Mouse (Mus musculus): ENCODE results near the gene Rnase11. TPM values are rescaled to one million over a fixed set of nuclear protein-coding genes. Genes with fewer than 3 reads are reported as not detected.
A peak's percentile ranks its signal among the peaks of the same experiment; 100 is the strongest.
"Not testable (repeated sequence)": the region's sequence is repeated elsewhere in the genome, so short reads cannot be mapped to it uniquely, and the experiment has no call there.

Gene Rnase11
- total RNA-seq, 2 experiments from 2014 or later, result not detected

GRCm38 (mm10) chr14:51015780-51016179 is 34.2 kb downstream of the Rnase11 start:
- DNase-seq (ENCODE audit: low spot score in 2 of 2), result no peak

GRCm38 (mm10) chr14:51014724-51015123 is 35.2 kb downstream of the Rnase11 start:
- DNase-seq (ENCODE audit: low spot score in 2 of 2), result not testable (repeated sequence)

- no peak for DNase-seq (ENCODE audit: low spot score in 2 of 2)
These were observed 40.4 kb downstream of the Rnase11 start for GRCm38 (mm10) chr14:51009572-51009971.

- no peak for DNase-seq (ENCODE audit: low spot score in 2 of 2)
These were observed 41.2 kb downstream of the Rnase11 start for GRCm38 (mm10) chr14:51008781-51009180.

- DNase-seq (ENCODE audit: low spot score in 2 of 2), result peak; percentile 27 to 38
These were observed 41.8 kb downstream of the Rnase11 start for GRCm38 (mm10) chr14:51007914-51008713.

- DNase-seq (ENCODE audit: low spot score in 2 of 2), result no peak
These were observed 42.7 kb downstream of the Rnase11 start, which contains the start of gene Rnase10 for GRCm38 (mm10) chr14:51007152-51007801. Gene Rnase10, plus strand, starts transcription at chr14:51007751.

Other genes with a start within 250 kb of the Rnase11 start
- not detected for gene Ccnb1ip1, start 242.4 kb downstream of the Rnase11 start, total RNA-seq (2021)
- gene Parp2, start 242.3 kb downstream of the Rnase11 start, total RNA-seq (2021), result 10 to 100 TPM; 22.1 to 28.9 TPM
- 1 to 10 TPM; 2.9 to 3.6 TPM for gene Tep1, start 179.6 kb downstream of the Rnase11 start, total RNA-seq (2021)
- gene Klhl33, start 152.7 kb downstream of the Rnase11 start, total RNA-seq (2021), result 1 to 10 TPM; 3.7 to 5.9 TPM
- gene Osgep, start 125.3 kb downstream of the Rnase11 start, total RNA-seq (2021), result 10 to 100 TPM; 34.9 to 39.0 TPM
- 10 to 100 TPM; 62.8 to 65.7 TPM for gene Apex1, start 125.2 kb downstream of the Rnase11 start, total RNA-seq (2021)
- 10 to 100 TPM; 86.4 to 96.1 TPM for gene Pip4p1, start 119.3 kb downstream of the Rnase11 start, total RNA-seq (2021)
- gene Pnp, start 119.1 kb downstream of the Rnase11 start, total RNA-seq (2021), result 10 to 100 TPM; 13.1 to 18.3 TPM
- 1 to 10 TPM; 6.2 to 9.3 TPM for gene Gm49342, start 105.6 kb downstream of the Rnase11 start, total RNA-seq (2021)
- 1 to 10 TPM in 1 of 2 experiments, under 1 TPM in 1; 0.94 to 1.3 TPM for gene Pnp2, start 94.2 kb downstream of the Rnase11 start, total RNA-seq (2021)
- gene Rnase10, start 42.4 kb downstream of the Rnase11 start, total RNA-seq (2021), result not detected
- not detected for gene Rnase9, start 8.3 kb downstream of the Rnase11 start, total RNA-seq (2021)
- gene Rnase12, start 7.5 kb upstream of the Rnase11 start, total RNA-seq (2021), result not detected
- not detected for gene Olfr750, start 24.3 kb upstream of the Rnase11 start, total RNA-seq (2021)
- gene Rnase4, start 40.9 kb upstream of the Rnase11 start, total RNA-seq (2021), result 10 to 100 TPM; 15.1 to 16.7 TPM
- gene Ang, start 41.0 kb upstream of the Rnase11 start, total RNA-seq (2021), result 1 to 10 TPM; 3.3 to 5.5 TPM
- not detected for gene Eddm3b, start 64.3 kb upstream of the Rnase11 start, total RNA-seq (2021)
- under 1 TPM; 0.30 to 0.66 TPM for gene Rnase6, start 73.7 kb upstream of the Rnase11 start, total RNA-seq (2021)
- 1 to 10 TPM; 2.4 to 3.7 TPM for gene Rnase1, start 96.6 kb upstream of the Rnase11 start, total RNA-seq (2021)
- gene Rnase2b, start 112.1 kb upstream of the Rnase11 start, total RNA-seq (2021), result under 1 TPM in 1 of 2 experiments, not detected in 1; 0.46 TPM
- gene Ang2, start 149.0 kb upstream of the Rnase11 start, total RNA-seq (2021), result not detected
- gene Ear14, start 153.2 kb upstream of the Rnase11 start, total RNA-seq (2021), result not detected
- not detected for gene Rnase2a, start 205.9 kb upstream of the Rnase11 start, total RNA-seq (2021)

Data from layer of hippocampus, adult 18-20 months (tissue).